ENCODE assay signal across 25 mouse cellular contexts in genomic region chrX:43686635-43687034, GRCm38 (mm10).
DNase-seq lines count a peak whose midpoint lies in the region; ATAC-seq and TF ChIP-seq lines count a peak whose summit lies in the region.
"Had no signal": no experiment of that assay in that cellular context is flagged by ENCODE, and none has a peak within 500 bp of the region (broad histone marks: within the 10 kb centered on the region; RNA-seq: fewer than 3 reads in every experiment).

No protein-coding gene starts in this region.

- no peak overlapping the region for H3K4me3 ChIP-seq in intestine, embryonic 16.5 days (ENCODE audit: low read length)
- H3K4me3 ChIP-seq: embryonic facial prominence, embryonic 13.5 days; embryonic facial prominence, embryonic 15.5 days; erythroblast, embryonic 14.5 days; forebrain, embryonic 10.5 days; forebrain, embryonic 12.5 days had no signal

- no peaks in the 10 kb centered on the region for H3K36me3 ChIP-seq in intestine, embryonic 16.5 days (ENCODE audit: control insufficient read depth, insufficient read depth, low read length)
- H3K36me3 ChIP-seq: embryonic facial prominence, embryonic 13.5 days; embryonic facial prominence, embryonic 15.5 days; forebrain, embryonic 10.5 days; forebrain, embryonic 12.5 days had no signal

- peak; percentile 58 for ATAC-seq in intestine, embryonic 16.5 days
- ATAC-seq: activated CD4-positive, CD25-positive, alpha-beta regulatory T cell, adult 4 months; forebrain, embryonic 14.5 days; forebrain, embryonic 16.5 days had no signal

- WGBS in intestine, embryonic 16.5 days, result 53% methylated on average over 4 of the region's 4 CpGs

- no peak for TF ChIP-seq CTCF in brain, embryonic 14.5 days (IDR thresholded peaks at IDR 0.05; ENCODE audit: borderline replicate concordance, extremely low read depth, insufficient read depth, insufficient read length)

- no peak overlapping the region for H3K4me2 ChIP-seq in intestine, embryonic 16.5 days (ENCODE audit: low read depth, low read length)
- H3K4me2 ChIP-seq: embryonic facial prominence, embryonic 13.5 days; embryonic facial prominence, embryonic 15.5 days; forebrain, embryonic 12.5 days had no signal

- H3K4me1 ChIP-seq in intestine, embryonic 16.5 days (ENCODE audit: control insufficient read depth, insufficient read depth, low read length), result no peaks in the 10 kb centered on the region
- H3K4me1 ChIP-seq: embryonic facial prominence, embryonic 13.5 days; embryonic facial prominence, embryonic 15.5 days; forebrain, embryonic 10.5 days; forebrain, embryonic 12.5 days had no signal

- no peak overlapping the region for H3K27ac ChIP-seq in intestine, embryonic 16.5 days (ENCODE audit: low read length)
- H3K27ac ChIP-seq: embryonic facial prominence, embryonic 13.5 days; embryonic facial prominence, embryonic 15.5 days; forebrain, embryonic 10.5 days; forebrain, embryonic 12.5 days had no signal

- no peak for TF ChIP-seq POLR2A in brain, embryonic 14.5 days (IDR thresholded peaks at IDR 0.05; ENCODE audit: borderline replicate concordance, extremely low read depth, insufficient read depth, insufficient read length, poor library complexity, severe bottlenecking)

- no peak overlapping the region for H3K9ac ChIP-seq in intestine, embryonic 16.5 days (ENCODE audit: low read depth, low read length)
- H3K9ac ChIP-seq: embryonic facial prominence, embryonic 13.5 days; embryonic facial prominence, embryonic 15.5 days; forebrain, embryonic 12.5 days had no signal

- no peaks in the 10 kb centered on the region for H3K27me3 ChIP-seq in intestine, embryonic 16.5 days (replicated peaks; ENCODE audit: control insufficient read depth, insufficient read depth, low read length)
- H3K27me3 ChIP-seq: embryonic facial prominence, embryonic 13.5 days; embryonic facial prominence, embryonic 15.5 days; forebrain, embryonic 12.5 days had no signal

- no peaks in the 10 kb centered on the region for H3K9me3 ChIP-seq in intestine, embryonic 16.5 days (ENCODE audit: control insufficient read depth, low read length)
- H3K9me3 ChIP-seq: embryonic facial prominence, embryonic 13.5 days; embryonic facial prominence, embryonic 15.5 days; forebrain, embryonic 10.5 days; forebrain, embryonic 12.5 days had no signal

- DNase-seq in brain, embryonic 14.5 days (ENCODE audit: low read depth), result peak; percentile 0
- peak; percentile 10 for DNase-seq in forelimb bud, embryonic 11.5 days (ENCODE audit: low read depth, low spot score)
- DNase-seq in mesoderm, embryonic 11.5 days (ENCODE audit: low read depth, low spot score), result peak; percentile 0
- DNase-seq in gastrocnemius, postnatal 25 days, result no peak
- DNase-seq in kidney, adult 11 months, result no peak
- DNase-seq in gastrocnemius, postnatal 10 days, result no peak
- DNase-seq: adrenal gland, adult 8-10 months; adrenal gland, postnatal 14 days; adrenal gland, postnatal 36 days; cerebellum, adult 11 months; cerebellum, adult 18-20 months; cerebellum, adult 8-10 months; cerebellum, adult 9-11 months; cerebellum, postnatal 14 days; cerebellum, postnatal 36 days; embryo, embryonic 11 days had no signal

Comparison
In these comparisons a context has a peak if more than half of its experiments do, and no peak if none do; other contexts are left out.
1. DNase-seq: peak in brain, embryonic 14.5 days (single experiment), forelimb bud, embryonic 11.5 days (single experiment) and mesoderm, embryonic 11.5 days (single experiment); none in gastrocnemius, postnatal 25 days (single experiment), kidney, adult 11 months (single experiment) and gastrocnemius, postnatal 10 days (single experiment).